Mouse (Mus musculus) olfactory bulb, adult 2 months (tissue): Measurements from ENCODE around the gene 4933428G20Rik.

Source experiments
- CTCF ChIP-seq: fragments of 200-500 bp; IDR thresholded peaks from 2 replicates; pipeline ENCODE4 v1.5.1; 2012; ENCODE audit warnings: low read depth, mild to moderate bottlenecking, low read length, moderate library complexity; ENCODE audit not compliant: insufficient read depth
- POLR2A ChIP-seq: fragments of 200-500 bp; IDR thresholded peaks from 2 replicates; pipeline ENCODE4 v1.6.1; 2012; ENCODE audit warnings: mild to moderate bottlenecking, low read depth, low read length, moderate library complexity; ENCODE audit not compliant: insufficient read depth

GRCm38 (mm10) chr11:97532950-97533582 is 32.9 kb upstream of the 4933428G20Rik start:
- no peak for TF ChIP-seq POLR2A
- no peak for TF ChIP-seq CTCF
